Comparison of ENCODE assay signal across 9 mouse cellular contexts in the genomic region with DNA sequence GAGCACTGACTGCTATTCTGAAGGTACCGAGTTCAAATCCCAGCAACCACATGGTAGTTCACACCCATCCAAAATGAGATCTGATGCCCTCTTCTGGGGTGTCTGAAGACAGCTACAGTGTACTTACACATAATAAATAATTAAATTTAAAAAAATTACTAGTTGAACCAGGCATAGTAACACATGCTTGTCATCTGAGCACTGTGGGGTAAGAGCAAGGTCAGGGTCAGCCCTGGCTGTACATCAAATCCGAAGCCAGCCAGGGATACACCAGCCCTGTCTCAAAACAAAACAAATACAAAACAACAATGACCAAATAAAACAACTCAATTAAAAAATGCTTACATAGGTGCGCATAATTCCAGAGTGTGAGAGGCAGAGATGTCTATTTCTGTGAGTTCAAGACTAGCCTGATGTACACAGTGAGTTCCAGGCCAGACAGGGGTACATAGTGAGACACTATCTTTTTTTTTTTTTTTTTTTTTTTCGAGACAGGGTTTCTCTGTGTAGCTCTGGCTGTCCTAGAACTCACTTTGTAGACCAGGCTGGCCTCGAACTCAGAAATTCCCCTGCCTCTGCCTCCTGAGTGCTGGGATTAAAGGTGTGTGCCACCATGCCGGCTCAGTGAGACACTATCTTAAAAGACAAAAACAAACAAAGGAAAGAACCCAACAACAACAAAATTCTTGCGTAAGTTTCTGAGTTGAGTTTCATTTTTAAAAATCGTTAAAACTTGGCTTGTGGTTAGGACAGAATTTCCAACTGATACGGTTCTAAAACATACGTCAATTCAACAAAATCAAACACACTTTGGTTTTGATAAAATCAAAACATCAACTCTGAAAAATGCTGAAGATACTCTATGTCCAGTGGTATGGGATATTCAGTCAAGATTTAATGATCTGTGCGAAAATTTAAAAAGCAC. TPM values are rescaled to one million over a fixed set of nuclear protein-coding genes. Genes with fewer than 3 reads are reported as not detected.
DNase-seq lines count a peak whose midpoint lies in the region; ATAC-seq and TF ChIP-seq lines count a peak whose summit lies in the region.
"Had no signal": no experiment of that assay in that cellular context is flagged by ENCODE, and none has a peak within 500 bp of the region (broad histone marks: within the 10 kb centered on the region; RNA-seq: fewer than 3 reads in every experiment).

No protein-coding gene starts in this region.

- peak overlapping the region; percentile 87 for H3K9ac ChIP-seq in liver, embryonic 11.5 days (ENCODE audit: low read depth, low read length)

- H3K4me2 ChIP-seq in liver, embryonic 11.5 days, result peak overlapping the region; percentile 84

- peaks cover 6% of the 10 kb centered on the region for H3K4me1 ChIP-seq in testis, adult 2 months (ENCODE audit: control insufficient read depth, insufficient read depth, low read length)
- peaks cover 18% of the 10 kb centered on the region for H3K4me1 ChIP-seq in liver, embryonic 11.5 days (replicated peaks; ENCODE audit: control insufficient read depth, insufficient read depth, low read length)

- ATAC-seq in liver, embryonic 11.5 days (replicated peaks; ENCODE audit: low FRiP score), result no peak

- DNase-seq in adrenal gland, postnatal 10 days, result peak; percentile 55
- no peak for DNase-seq in adrenal gland, adult 18-20 months (ENCODE audit: low spot score in 2 of 2)
- DNase-seq in testis, postnatal 14 days (ENCODE audit: low spot score), result no peak
- DNase-seq in liver, embryonic 11.5 days (ENCODE audit: low spot score), result no peak
- no peak for DNase-seq in urinary bladder, postnatal 36 days (ENCODE audit: low spot score in 2 of 2)
- DNase-seq in layer of hippocampus, adult 11-12 months (ENCODE audit: low spot score), result no peak
- DNase-seq in c-Kit-positive CD71-positive TER-119-positive erythroid progenitor cells, embryonic 14.5 days (ENCODE audit: low spot score), result no peak

- 78% methylated on average over 11 of the region's 11 CpGs for WGBS in liver, embryonic 11.5 days

- H3K36me3 ChIP-seq in testis, adult 2 months (ENCODE audit: control insufficient read depth, insufficient read depth, low read length), result no peaks in the 10 kb centered on the region
- peaks cover 3% of the 10 kb centered on the region; the same call in 1 of the 2 replicates for H3K36me3 ChIP-seq in liver, embryonic 11.5 days (ENCODE audit: control insufficient read depth, insufficient read depth, low read length)

- TF ChIP-seq POLR2A in testis, adult 2 months (IDR thresholded peaks at IDR 0.05; ENCODE audit: control insufficient read depth, low read depth, low read length), result no peak

- no peaks in the 10 kb centered on the region for H3K27me3 ChIP-seq in testis, adult 2 months (ENCODE audit: control insufficient read depth, insufficient read depth, low read length)
- no peaks in the 10 kb centered on the region for H3K27me3 ChIP-seq in liver, embryonic 11.5 days (replicated peaks; ENCODE audit: control insufficient read depth, insufficient read depth, low read length)

- H3K4me3 ChIP-seq in testis, adult 2 months (ENCODE audit: control insufficient read depth, low read depth, low read length), result peak overlapping the region; percentile 85; the same call in 1 of the 2 replicates
- H3K4me3 ChIP-seq in liver, embryonic 11.5 days (ENCODE audit: low read depth, low read length), result peak overlapping the region; percentile 90

- H3K9me3 ChIP-seq in liver, embryonic 11.5 days (ENCODE audit: control insufficient read depth, low read length), result no peaks in the 10 kb centered on the region

- TF ChIP-seq CTCF in testis, adult 2 months (IDR thresholded peaks at IDR 0.05; ENCODE audit: control insufficient read depth, insufficient read depth, insufficient replicate concordance, low read depth, low read length), result no peak

- H3K27ac ChIP-seq in testis, adult 2 months (ENCODE audit: control insufficient read depth, insufficient read depth, low read depth, low read length), result peak overlapping the region; percentile 74
- H3K27ac ChIP-seq in liver, embryonic 11.5 days (ENCODE audit: low read depth, low read length), result peak overlapping the region; percentile 99; the same call in 1 of the 2 replicates

RNA-seq across cellular contexts. Expression of a gene that starts 1.1 kb away (rescaled TPM):
- 10 to 100 TPM; 25.2 to 26.7 TPM for total RNA-seq in adrenal gland, postnatal 10 days (2021)
- 10 to 100 TPM; 28.6 to 35.7 TPM for total RNA-seq in adrenal gland, adult 18-20 months (2021)
- polyA plus RNA-seq in testis, adult 2 months (2012; rRNA removed), result 3.2 and 3.5 TPM in 2 replicates
- polyA plus RNA-seq in liver, embryonic 11.5 days (2014; fragmentation: Nextera tagmentation; extraction: Ambion mirVana), result 13.4 and 14.5 TPM in 2 replicates

RNA-seq across cellular contexts. Expression of a gene that starts 24.5 kb away (rescaled TPM):
- 10 to 100 TPM; 34.6 to 38.3 TPM for total RNA-seq in adrenal gland, postnatal 10 days (2021)
- 10 to 100 TPM; 56.8 to 62.0 TPM for total RNA-seq in adrenal gland, adult 18-20 months (2021)
- polyA plus RNA-seq in testis, adult 2 months (2012; rRNA removed), result 23.6 and 29.9 TPM in 2 replicates
- polyA plus RNA-seq in liver, embryonic 11.5 days (2014; fragmentation: Nextera tagmentation; extraction: Ambion mirVana), result 57.9 and 64.9 TPM in 2 replicates

RNA-seq across cellular contexts. Expression of a gene that starts 38.0 kb away (rescaled TPM):
- 100 to 1,000 TPM; 181 to 185 TPM for total RNA-seq in adrenal gland, postnatal 10 days (2021)
- total RNA-seq in adrenal gland, adult 18-20 months (2021), result 100 to 1,000 TPM; 160 to 313 TPM
- polyA plus RNA-seq in testis, adult 2 months (2012; rRNA removed), result 43.1 and 48.9 TPM in 2 replicates
- polyA plus RNA-seq in liver, embryonic 11.5 days (2014; fragmentation: Nextera tagmentation; extraction: Ambion mirVana), result 117 and 128 TPM in 2 replicates

RNA-seq across cellular contexts. Expression of a gene that starts 45.0 kb away (rescaled TPM):
- not detected for total RNA-seq in adrenal gland, postnatal 10 days (2021)
- total RNA-seq in adrenal gland, adult 18-20 months (2021), result not detected
- not detected in 2 replicates for polyA plus RNA-seq in testis, adult 2 months (2012; rRNA removed)
- polyA plus RNA-seq in liver, embryonic 11.5 days (2014; fragmentation: Nextera tagmentation; extraction: Ambion mirVana), result not detected in 2 replicates
- total RNA-seq: gastrocnemius, postnatal 25 days had no signal

RNA-seq across cellular contexts. Expression of a gene that starts 53.0 kb away (rescaled TPM):
- 10 to 100 TPM; 16.6 to 18.9 TPM for total RNA-seq in adrenal gland, postnatal 10 days (2021)
- 10 to 100 TPM in 1 of 2 experiments, 1 to 10 TPM in 1; 5.6 to 12.8 TPM for total RNA-seq in adrenal gland, adult 18-20 months (2021)
- 3.7 and 5.9 TPM in 2 replicates for polyA plus RNA-seq in testis, adult 2 months (2012; rRNA removed)
- polyA plus RNA-seq in liver, embryonic 11.5 days (2014; fragmentation: Nextera tagmentation; extraction: Ambion mirVana), result 13.6 and 13.7 TPM in 2 replicates
